Mouse (Mus musculus) embryonic fibroblast, embryonic 13.5 days (primary cell): ENCODE measurements at regions not wholly inside any gene's neighbourhood (a gene's known extent, or its start where the extent isn't known, plus 50 kb on each side); places are given as distances from the start of the nearest gene placed in this dataset.
"Not testable (repeated sequence)": the region's sequence is repeated elsewhere in the genome, so short reads cannot be mapped to it uniquely, and the experiment has no call there.

ENCODE experiments used
- CTCF ChIP-seq: IDR thresholded peaks from 2 replicates; pipeline ENCODE4 v1.5.1; 2011; ENCODE audit warnings: mild to moderate bottlenecking, control low read depth, low read length, moderate library complexity, borderline replicate concordance; ENCODE audit not compliant: insufficient read depth
- POLR2A ChIP-seq: IDR thresholded peaks from 2 replicates; pipeline ENCODE4 v1.6.1; 2011; ENCODE audit warnings: low read depth, mild to moderate bottlenecking, control low read depth, low read length, moderate library complexity

DNA sequence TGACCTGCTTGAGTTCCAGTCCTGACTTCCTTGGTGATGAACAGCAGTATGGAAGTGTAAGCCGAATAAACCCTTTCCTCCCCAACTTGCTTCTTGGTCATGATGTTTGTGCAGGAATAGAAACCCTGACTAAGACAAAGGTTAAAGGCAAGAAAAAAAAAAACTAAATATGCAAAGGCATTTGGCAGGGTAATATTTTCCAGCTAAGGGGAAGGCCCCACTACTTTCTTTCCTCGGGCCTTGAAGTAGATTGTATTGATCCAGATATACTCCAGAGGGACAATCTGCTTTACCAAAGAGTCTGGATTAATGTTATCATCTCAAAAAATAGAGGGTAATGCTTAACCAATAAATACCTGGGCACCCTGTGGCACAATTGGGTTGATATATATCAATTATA lies 155.4 kb upstream of the Kit start:
- TF ChIP-seq CTCF, POLR2A: not testable (repeated sequence)
